Mouse (Mus musculus) CH12.LX (cell line): ENCODE data around the gene Adamtsl3. TPM values are rescaled to one million over a fixed set of nuclear protein-coding genes. Genes with fewer than 3 reads are reported as not detected.

Source experiments
- DNase-seq: peaks from one replicate; pipeline ENCODE4 v3.0.0-alpha.2; 2013; ENCODE audit errors: extremely low read depth
- H3K27ac ChIP-seq: 2 replicates; pipeline ENCODE4 v1.5.1; 2012; ENCODE audit warnings: low read depth, mild to moderate bottlenecking, control low read depth, moderate library complexity; ENCODE audit not compliant: insufficient read depth
- H3K27me3 ChIP-seq: replicated peaks from 2 replicates; pipeline ENCODE3; 2012; ENCODE audit warnings: inconsistent platforms
- H3K36me3 ChIP-seq, 2 experiments: replicated peaks in 1 of 2; 2 replicates each; pipeline versions ENCODE3 to v1.6.1; 2012; ENCODE audit warnings: inconsistent platforms in 1 of 2, low read length in 1 of 2, mild to moderate bottlenecking in 1 of 2, mixed read lengths in 1 of 2, moderate library complexity in 1 of 2; ENCODE audit not compliant: control insufficient read depth in 1 of 2, insufficient read depth in 1 of 2
- H3K4me1 ChIP-seq, 2 experiments: 2 replicates each; pipeline ENCODE4 v1.6.1; 2012; ENCODE audit warnings: inconsistent platforms in 1 of 2, moderate library complexity in 1 of 2; ENCODE audit not compliant: insufficient read depth in 2 of 2, control insufficient read depth in 1 of 2
- H3K4me2 ChIP-seq: 2 replicates; pipeline ENCODE4 v1.6.1; 2012; ENCODE audit warnings: low read depth, mild to moderate bottlenecking, control low read depth; ENCODE audit not compliant: poor library complexity, insufficient read depth, severe bottlenecking
- H3K4me3 ChIP-seq, 3 experiments: fragments of 150-350 bp in 1 of 3; sonication (generic) in 1 of 3; replicated peaks in 1 of 3; 2 replicates each; pipeline versions ENCODE3 to v1.5.1; 2011 to 2012; ENCODE audit warnings: low read depth in 2 of 3, low read length in 2 of 3, mild to moderate bottlenecking in 2 of 3, moderate library complexity in 2 of 3, control low read depth in 1 of 3, improper control_type of control experiment in 1 of 3, inconsistent platforms in 1 of 3, mixed read lengths in 1 of 3; ENCODE audit not compliant: poor library complexity in 1 of 3
- H3K79me2 ChIP-seq: replicated peaks from 2 replicates; pipeline ENCODE4 v1.6.1; 2012; ENCODE audit warnings: mild to moderate bottlenecking, moderate library complexity; ENCODE audit not compliant: control insufficient read depth, poor library complexity, insufficient read depth, severe bottlenecking; ENCODE audit errors: extremely low read depth
- H3K9ac ChIP-seq: 2 replicates; pipeline ENCODE4 v1.6.1; 2012; ENCODE audit warnings: low read depth, mild to moderate bottlenecking, control low read depth, moderate library complexity; ENCODE audit not compliant: insufficient read depth
- H3K9me3 ChIP-seq: replicated peaks from 2 replicates; pipeline ENCODE3; 2012; ENCODE audit warnings: low read length, inconsistent platforms, mixed read lengths
- BHLHE40 ChIP-seq: IDR thresholded peaks from 2 replicates; pipeline ENCODE4 v1.6.1; 2011; ENCODE audit warnings: mild to moderate bottlenecking, low read depth, low read length, improper control_type of control experiment
- E2F4 ChIP-seq: IDR thresholded peaks from 2 replicates; pipeline ENCODE4 v1.6.1; 2011; ENCODE audit warnings: low read depth, low read length, improper control_type of control experiment; ENCODE audit not compliant: insufficient replicate concordance
- ETS1 ChIP-seq: conservative IDR thresholded peaks from 2 replicates; pipeline ENCODE4 v1.6.1; 2012; ENCODE audit warnings: low read depth, mild to moderate bottlenecking, inconsistent platforms, low read length, improper control_type of control experiment, moderate library complexity
- GABPA ChIP-seq: IDR thresholded peaks from 2 replicates; pipeline ENCODE4 v1.6.1; 2012; ENCODE audit warnings: low read depth, low read length, improper control_type of control experiment, inconsistent platforms; ENCODE audit not compliant: insufficient replicate concordance
- HCFC1 ChIP-seq: IDR thresholded peaks from 2 replicates; pipeline ENCODE4 v1.6.1; 2012; ENCODE audit warnings: low read depth, mild to moderate bottlenecking, inconsistent platforms, low read length, improper control_type of control experiment
- IRF4 ChIP-seq: IDR thresholded peaks from 2 replicates; pipeline ENCODE4 v1.6.1; 2014; ENCODE audit warnings: low read depth, mild to moderate bottlenecking, inconsistent platforms, low read length, improper control_type of control experiment
- MAX ChIP-seq: IDR thresholded peaks from 2 replicates; pipeline ENCODE4 v1.6.1; 2011; ENCODE audit warnings: low read length, improper control_type of control experiment
- NRF1 ChIP-seq: IDR thresholded peaks from 2 replicates; pipeline ENCODE4 v1.6.1; 2014; ENCODE audit warnings: low read depth, mild to moderate bottlenecking, inconsistent platforms, low read length, improper control_type of control experiment, moderate library complexity
- PAX5 ChIP-seq: IDR thresholded peaks from 2 replicates; pipeline ENCODE4 v1.6.1; 2012; ENCODE audit warnings: low read length, inconsistent platforms, mixed read lengths
- POLR2A ChIP-seq: IDR thresholded peaks from 2 replicates; pipeline ENCODE4 v1.6.1; 2011; ENCODE audit warnings: low read depth, mild to moderate bottlenecking, improper control_type of control experiment, low read length
- POLR2AphosphoS2 ChIP-seq: IDR thresholded peaks from 2 replicates; pipeline ENCODE4 v1.6.1; 2011; ENCODE audit warnings: low read depth, low read length, improper control_type of control experiment
- RCOR1 ChIP-seq: conservative IDR thresholded peaks from 2 replicates; pipeline ENCODE4 v1.6.1; 2012; ENCODE audit warnings: low read depth, mild to moderate bottlenecking, inconsistent platforms, low read length, improper control_type of control experiment
- SIN3A ChIP-seq: IDR thresholded peaks from 2 replicates; pipeline ENCODE4 v1.6.1; 2012; ENCODE audit warnings: low read length, improper control_type of control experiment, inconsistent platforms
- UBTF ChIP-seq: IDR thresholded peaks from 2 replicates; pipeline ENCODE4 v1.6.1; 2012; ENCODE audit warnings: low read depth, mild to moderate bottlenecking, inconsistent platforms, low read length, improper control_type of control experiment, moderate library complexity
- USF2 ChIP-seq: conservative IDR thresholded peaks from 2 replicates; pipeline ENCODE4 v1.6.1; 2011; ENCODE audit warnings: low read depth, low read length, improper control_type of control experiment
- ZC3H11A ChIP-seq: IDR thresholded peaks from 2 replicates; pipeline ENCODE4 v1.6.1; 2012; ENCODE audit warnings: low read depth, mild to moderate bottlenecking, inconsistent platforms, low read length, improper control_type of control experiment
- ZNF384 ChIP-seq: IDR thresholded peaks from 2 replicates; pipeline ENCODE4 v1.6.1; 2012; ENCODE audit warnings: low read depth, low read length, improper control_type of control experiment, inconsistent platforms
- dilution Hi-C: fragments of 300-500 bp; cut with MboI; formaldehyde crosslinking; loops from 2 replicates; pipeline ENCODE4 v1.14.3; 2020; ENCODE audit warnings: low sequenced_read_pairs; ENCODE audit not compliant: extremely low pct_unique_long_range_greater_than_20kb, extremely low pct_ligation_motif_present
- in situ Hi-C: fragments of 300-500 bp; cut with MboI; formaldehyde crosslinking; loops from 3 replicates; pipeline ENCODE4 v1.14.3; 2019; ENCODE audit warnings: low sequenced_read_pairs, low pct_ligation_motif_present, low pct_unique_long_range_greater_than_20kb, mixed read lengths
- polyA plus RNA-seq: library from polyadenylated mRNA; unstranded; fragments of >175 nt; gene quantifications from 2 replicates; pipeline ENCODE4 v1.2.1, GENCODE M21; 2012; ENCODE audit warnings: low read depth; ENCODE audit not compliant: insufficient read length
- total RNA-seq, 2 experiments: library from RNA; depleted of rRNA; stranded (reverse); fragments of 300-350 nt in 1 of 2; fragments of >200 nt in 1 of 2; gene quantifications; 2 replicates each; pipeline ENCODE4 v1.2.3; 2012 to 2014

The Adamtsl3 gene
- total and polyA plus RNA-seq, 3 experiments, result not detected

DNA sequence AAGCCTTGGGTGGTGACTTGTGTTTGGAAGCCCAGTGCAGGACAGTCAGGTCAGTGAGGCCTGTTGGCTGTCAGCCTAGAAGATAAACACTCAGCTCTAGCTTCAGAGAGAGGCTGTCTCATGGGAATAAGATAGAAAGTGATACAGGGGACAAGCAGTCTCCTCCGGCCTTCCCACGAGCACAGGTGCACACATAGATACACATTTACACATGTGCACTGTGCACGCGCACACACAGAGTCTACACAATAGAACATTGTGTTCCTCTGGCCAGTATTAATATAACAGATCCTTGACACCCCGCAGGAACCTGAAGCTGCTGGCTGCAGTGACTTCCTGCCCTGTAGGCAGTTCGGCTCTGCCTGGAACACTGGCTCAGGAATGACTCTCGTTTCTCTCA, 44.3 kb downstream of the Adamtsl3 start:
- dilution Hi-C loops, result no loop called here
- no peaks in the 10 kb centered on the region for H3K36me3 ChIP-seq
- H3K4me2 ChIP-seq, result peak overlapping the region; percentile 50; the same call in 1 of the 2 replicates
- no peaks in the 10 kb centered on the region for H3K79me2 ChIP-seq
- in situ Hi-C loops, result no loop called here
- H3K9me3 ChIP-seq, result no peaks in the 10 kb centered on the region
- peaks cover 3% of the 10 kb centered on the region for H3K27me3 ChIP-seq
- H3K9ac ChIP-seq, result no peak overlapping the region
- DNase-seq, result no peak
- TF ChIP-seq ZC3H11A (no peak), NRF1 (no peak), UBTF (no peak), MAX (no peak), RCOR1 (no peak), USF2 (no peak), SIN3A (no peak), GABPA (no peak), POLR2AphosphoS2 (no peak), ETS1 (no peak), ZNF384 (no peak), PAX5 (no peak), POLR2A (no peak), BHLHE40 (no peak), IRF4 (no peak), HCFC1 (no peak)
- H3K4me1 ChIP-seq, result peaks cover 0 to 4% of the 10 kb centered on the region in 2 experiments; a peak in 1 of 4 replicates
- H3K27ac ChIP-seq, result no peak overlapping the region
- no peak overlapping the region for H3K4me3 ChIP-seq

DNA sequence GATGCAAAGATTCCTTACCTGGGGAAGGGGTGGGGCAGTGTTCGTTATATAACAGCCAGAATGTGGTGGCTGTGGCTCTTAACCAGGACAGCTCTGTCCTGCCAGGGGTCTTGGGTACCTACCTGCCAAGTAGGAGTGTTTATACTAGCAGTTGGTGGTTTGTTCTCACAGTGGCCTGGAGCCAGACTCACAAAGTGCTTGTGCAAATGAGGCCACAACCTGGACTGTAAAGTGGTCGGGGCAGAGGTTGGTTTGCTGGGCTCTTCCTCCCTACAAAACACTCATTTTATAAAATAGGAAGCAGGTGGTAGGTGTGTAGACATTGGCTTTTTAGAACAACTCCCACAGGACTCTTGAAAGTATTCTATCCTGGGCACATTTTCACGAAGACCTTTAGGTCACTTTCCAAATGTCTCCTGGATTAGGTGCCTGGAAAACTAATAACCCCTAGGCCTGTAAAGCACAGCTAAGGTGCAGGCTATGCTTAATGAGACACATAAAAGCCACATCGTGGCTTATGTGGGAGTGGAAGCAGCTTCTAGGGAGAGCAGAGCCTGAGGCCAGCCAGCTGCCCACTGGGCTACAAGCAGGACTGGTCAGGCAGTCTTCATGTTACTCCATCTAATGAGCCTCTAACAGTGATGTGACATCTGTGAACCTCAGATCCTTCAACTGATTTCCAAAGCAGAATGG, 47.5 kb downstream of the Adamtsl3 start:
- Histone ChIP-seq H3K79me2 (no peaks in the 10 kb centered on the region), H3K36me3 (no peaks in the 10 kb centered on the region), H3K9me3 (no peaks in the 10 kb centered on the region), H3K4me1 (peaks cover 0 to 4% of the 10 kb centered on the region in 2 experiments; a peak in 1 of 4 replicates), H3K4me3 (no peak overlapping the region), H3K9ac (no peak overlapping the region), H3K4me2 (no peak overlapping the region), H3K27me3 (peaks cover 3% of the 10 kb centered on the region), H3K27ac (no peak overlapping the region)
- no peak for DNase-seq
- no peak for TF ChIP-seq E2F4
- in situ Hi-C loops (no loop called here), dilution Hi-C loops (no loop called here)
